ENCODE assay signal across 11 mouse cellular contexts in genomic region chr10:98966407-98967215, GRCm38 (mm10). TPM values are rescaled to one million over a fixed set of nuclear protein-coding genes. Genes with fewer than 3 reads are reported as not detected.
DNase-seq lines count a peak whose midpoint lies in the region; ATAC-seq lines count a peak whose summit lies in the region.
"Had no signal": no experiment of that assay in that cellular context is flagged by ENCODE, and none has a peak within 500 bp of the region (broad histone marks: within the 10 kb centered on the region; RNA-seq: fewer than 3 reads in every experiment).

No protein-coding gene starts in this region.

- no peaks in the 10 kb centered on the region for H3K9me3 ChIP-seq in kidney, embryonic 15.5 days (replicated peaks)
- no peaks in the 10 kb centered on the region for H3K9me3 ChIP-seq in intestine, embryonic 15.5 days

- H3K4me3 ChIP-seq in kidney, embryonic 15.5 days (replicated peaks) = no peak overlapping the region
- H3K4me3 ChIP-seq in intestine, embryonic 15.5 days (replicated peaks) = no peak overlapping the region

- H3K27me3 ChIP-seq in kidney, embryonic 15.5 days = no peaks in the 10 kb centered on the region
- H3K27me3 ChIP-seq in intestine, embryonic 15.5 days (replicated peaks) = no peaks in the 10 kb centered on the region

- peak overlapping the region; percentile 41; the same call in 1 of the 2 replicates for H3K27ac ChIP-seq in kidney, embryonic 15.5 days
- H3K27ac ChIP-seq in intestine, embryonic 15.5 days = no peak overlapping the region

- peaks cover 26% of the 10 kb centered on the region for H3K4me1 ChIP-seq in kidney, embryonic 15.5 days
- H3K4me1 ChIP-seq in intestine, embryonic 15.5 days (replicated peaks) = 0 out of 2 replicates have a peak, but pooled peaks cover 3% of the 10 kb centered on the region

- peaks cover 14% of the 10 kb centered on the region for H3K36me3 ChIP-seq in kidney, embryonic 15.5 days
- peaks cover 3% of the 10 kb centered on the region; the same call in 1 of the 2 replicates for H3K36me3 ChIP-seq in intestine, embryonic 15.5 days

- peak; percentile 85 for ATAC-seq in kidney, embryonic 15.5 days (replicated peaks; ENCODE audit: low FRiP score)
- peak; percentile 80 for ATAC-seq in intestine, embryonic 15.5 days
- ATAC-seq: midbrain, embryonic 16.5 days had no signal

- no peak overlapping the region for H3K4me2 ChIP-seq in kidney, embryonic 15.5 days
- no peak overlapping the region for H3K4me2 ChIP-seq in intestine, embryonic 15.5 days (replicated peaks)

- WGBS in kidney, embryonic 15.5 days = 32% methylated on average over 13 of the region's 13 CpGs
- WGBS in intestine, embryonic 15.5 days = 48% methylated on average over 13 of the region's 13 CpGs

- no peak overlapping the region for H3K9ac ChIP-seq in kidney, embryonic 15.5 days
- no peak overlapping the region for H3K9ac ChIP-seq in intestine, embryonic 15.5 days

- DNase-seq in adrenal gland, postnatal 14 days = peak; percentile 9
- no peak for DNase-seq in adrenal gland, adult 2 months
- DNase-seq in kidney, adult 8-10 months = no peak
- peak; percentile 38 for DNase-seq in 3T3-L1 (ENCODE audit: low read depth, low spot score)
- no peak for DNase-seq in right cerebral cortex, postnatal 10 days (ENCODE audit: low spot score in 2 of 2)
- no peak for DNase-seq in urinary bladder, postnatal 4 days (ENCODE audit: low spot score in 2 of 2)
- DNase-seq: adrenal gland, postnatal 10 days; cerebellum, adult 11 months had no signal

RNA-seq across cellular contexts. Expression of gene Atp2b1, which starts 52.4 kb away (rescaled TPM):
- 56.0 and 62.0 TPM in 2 replicates for total RNA-seq in adrenal gland, postnatal 14 days (2021)
- total RNA-seq in adrenal gland, adult 2 months (2021) = 10 to 100 TPM; 41.6 to 49.3 TPM
- 2.6 and 3.1 TPM in 2 replicates for polyA plus RNA-seq in adrenal gland, adult 2 months (2012; rRNA removed)
- 155 and 168 TPM in 2 replicates for polyA plus RNA-seq in kidney, embryonic 15.5 days (2015; fragmentation: Nextera tagmentation; extraction: Ambion mirVana)
- 155 and 176 TPM in 2 replicates for polyA plus RNA-seq in intestine, embryonic 15.5 days (2015; fragmentation: Nextera tagmentation; extraction: Ambion mirVana)

Comparison
In these comparisons a context has a peak if more than half of its experiments do, and no peak if none do; other contexts are left out.
1. DNase-seq: peak in adrenal gland, postnatal 14 days (single experiment) and 3T3-L1 (single experiment); none in adrenal gland, adult 2 months (single experiment), kidney, adult 8-10 months (0 of 2), right cerebral cortex, postnatal 10 days (0 of 2) and urinary bladder, postnatal 4 days (0 of 2).
2. RNA of gene Atp2b1, which starts 52.4 kb away (polyA plus RNA-seq): 155 to 176 TPM in intestine, embryonic 15.5 days and 155 to 168 TPM in kidney, embryonic 15.5 days; 2.6 to 3.1 TPM in adrenal gland, adult 2 months; every median in the first group is over 10 times any median in the second.